Mouse (Mus musculus) C2C12 (cell line): ENCODE results near the gene Rpl11.

Experiments used
- CTCF ChIP-seq: IDR thresholded peaks from one replicate; pipeline ENCODE4 v1.5.1; 2011; ENCODE audit not compliant: control insufficient read depth, insufficient read depth, insufficient read length
- MAX ChIP-seq: IDR thresholded peaks from one replicate; pipeline ENCODE4 v1.6.1; 2011; ENCODE audit warnings: mild to moderate bottlenecking, control low read depth

DNA sequence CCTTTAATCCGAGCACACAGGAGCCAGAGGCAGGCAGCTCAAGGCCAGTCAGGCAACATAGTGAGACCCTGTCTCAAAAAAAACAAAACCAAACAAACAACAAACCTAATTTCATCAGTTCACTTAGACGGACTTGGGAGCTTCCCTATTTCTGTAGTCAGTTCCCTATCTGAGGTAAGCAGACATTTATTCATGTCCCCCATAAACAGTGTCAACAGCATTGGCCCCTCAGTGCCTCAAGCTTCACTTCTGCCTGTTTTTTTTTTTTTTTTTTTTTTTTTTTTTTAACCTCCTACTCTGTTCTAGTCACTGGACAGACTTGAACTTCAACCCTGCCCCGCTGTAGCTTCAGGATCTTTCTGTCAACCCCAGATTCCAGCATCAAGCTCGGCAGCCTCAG lies 18.1 kb downstream of the Rpl11 start:
- no peak for TF ChIP-seq MAX
- TF ChIP-seq CTCF: no peak
